Mouse (Mus musculus) heart, postnatal 25 days (tissue): ENCODE results near the gene Fam221b. TPM values are rescaled to one million over a fixed set of nuclear protein-coding genes. Genes with fewer than 3 reads are reported as not detected.
A peak's percentile ranks its signal among the peaks of the same experiment; 100 is the strongest.

Experiments
- DNase-seq: peaks from one replicate; pipeline ENCODE4 v3.0.0; 2022; ENCODE audit warnings: low spot score
- intact Hi-C: fragments of 180-260 bp; cut with DNase I; formaldehyde crosslinking; loops from one replicate; pipeline ENCODE4 v1.15.1; 2025
- total RNA-seq, 2 experiments: library from RNA; stranded (reverse); gene quantifications; 2 replicates each; pipeline ENCODE4 v1.2.3; 2021

Gene Fam221b
- total RNA-seq, 2 experiments from 2014 or later, result 0.20 to 0.26 TPM

DNA sequence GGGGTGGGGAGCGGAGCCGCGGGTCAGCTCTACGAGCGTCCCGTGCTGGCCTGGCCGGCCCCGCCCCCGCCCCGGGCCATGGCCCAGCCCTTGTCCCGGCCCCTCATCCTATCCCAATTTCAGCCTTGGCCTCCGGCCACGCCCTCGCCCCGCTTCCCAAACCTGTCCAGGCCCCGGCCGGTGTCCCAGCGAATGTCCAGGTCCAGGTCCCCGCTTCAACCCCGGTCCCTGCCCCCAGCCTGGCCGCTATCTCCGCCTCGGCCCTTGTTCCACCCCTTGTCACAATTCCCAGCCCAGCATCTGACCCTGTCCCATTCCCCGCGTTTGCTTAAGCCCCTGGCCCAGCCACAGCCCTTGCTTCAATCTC, 466 bp upstream of the Fam221b start:
- DNase-seq, result no peak
- intact Hi-C loops, result no loop called here

DNA sequence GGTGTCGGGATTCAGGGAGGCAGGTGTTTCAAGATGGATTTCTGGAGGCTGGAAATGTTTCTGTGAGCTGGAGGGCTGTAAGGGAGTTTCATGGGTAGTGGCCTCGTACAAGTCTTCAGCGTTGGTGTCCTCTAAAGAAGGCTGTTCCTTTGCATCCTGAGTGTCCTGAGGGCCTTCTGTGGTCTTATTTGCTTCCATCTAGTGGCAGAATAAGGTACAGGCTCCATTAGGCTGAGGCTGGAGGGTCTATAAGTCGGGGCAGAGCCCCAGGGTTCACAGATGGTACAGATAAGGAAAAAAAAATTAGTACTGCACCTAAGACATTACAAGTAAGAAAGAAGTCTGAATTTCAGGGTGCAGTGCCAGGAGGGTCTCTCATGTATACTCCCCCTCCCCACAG, 2.5 kb downstream of the Fam221b start:
- intact Hi-C loops, result loop anchor here (2.0 kb wide), 1 partner anchor 36 kb away; the partner anchor contains the start of gene Npr2
- no peak for DNase-seq

DNA sequence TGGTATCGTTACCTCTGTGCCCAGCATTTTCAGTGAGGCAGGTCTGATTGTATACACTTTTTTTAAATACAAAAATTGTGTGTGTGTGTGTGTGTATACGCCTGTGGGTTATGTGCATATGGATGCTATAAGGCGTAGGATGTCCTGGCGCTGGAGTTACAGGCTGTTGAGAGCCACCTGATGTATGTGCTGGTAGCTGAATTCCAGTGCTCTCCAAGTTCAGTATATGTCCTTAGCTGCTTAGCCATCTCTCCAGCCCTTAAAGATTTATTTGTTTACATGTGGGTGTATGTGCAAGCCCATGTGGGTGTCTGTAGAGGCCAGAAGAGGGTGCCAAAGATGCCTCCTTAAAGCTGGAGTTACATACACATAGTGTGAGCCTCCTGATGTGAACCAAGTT, 11.8 kb downstream of the Fam221b start:
- intact Hi-C loops, result no loop called here
- DNase-seq, result no peak

DNA sequence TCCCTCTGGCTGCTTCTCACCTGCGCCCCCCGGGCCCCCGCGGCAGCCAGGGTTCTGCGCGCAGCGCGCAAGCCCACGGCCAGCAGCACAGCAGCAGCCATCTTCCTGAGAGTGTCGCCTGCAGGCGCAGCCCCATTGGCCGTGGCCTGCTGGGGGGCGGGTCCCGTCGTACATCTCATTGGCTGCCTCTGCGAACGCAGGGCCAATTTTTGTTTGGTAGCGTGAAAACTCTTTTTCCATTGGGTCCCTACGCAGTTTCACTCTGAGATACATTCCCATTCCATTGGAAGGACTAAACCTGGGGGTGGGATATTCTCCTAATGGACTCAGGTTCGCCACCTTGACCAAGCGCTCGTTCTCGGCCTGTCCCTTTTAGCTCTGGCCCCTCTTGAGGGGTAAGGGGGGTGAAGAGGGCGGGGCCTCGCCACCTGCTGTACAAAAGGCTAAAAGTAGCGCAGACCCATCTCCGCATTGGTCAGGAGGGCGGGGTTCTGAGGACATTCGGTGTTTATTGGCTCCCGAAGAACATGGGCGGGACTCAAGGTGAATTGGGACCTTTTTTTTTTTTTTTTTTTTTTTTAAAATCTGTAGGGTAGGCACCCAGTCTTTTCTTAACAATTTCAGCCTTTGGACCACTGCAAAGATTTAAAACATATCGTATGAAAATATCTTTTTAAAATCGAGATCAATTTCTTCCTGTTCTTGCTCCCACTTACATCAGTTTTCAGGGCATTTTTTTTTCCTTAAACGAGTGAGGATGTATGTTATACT, 12.4 kb downstream of the Fam221b start, which contains the start of gene Hint2:
Gene Hint2 (minus strand): TSS at position 128 of the 771 bp plus-strand sequence.
- intact Hi-C loops, result no loop called here

DNA sequence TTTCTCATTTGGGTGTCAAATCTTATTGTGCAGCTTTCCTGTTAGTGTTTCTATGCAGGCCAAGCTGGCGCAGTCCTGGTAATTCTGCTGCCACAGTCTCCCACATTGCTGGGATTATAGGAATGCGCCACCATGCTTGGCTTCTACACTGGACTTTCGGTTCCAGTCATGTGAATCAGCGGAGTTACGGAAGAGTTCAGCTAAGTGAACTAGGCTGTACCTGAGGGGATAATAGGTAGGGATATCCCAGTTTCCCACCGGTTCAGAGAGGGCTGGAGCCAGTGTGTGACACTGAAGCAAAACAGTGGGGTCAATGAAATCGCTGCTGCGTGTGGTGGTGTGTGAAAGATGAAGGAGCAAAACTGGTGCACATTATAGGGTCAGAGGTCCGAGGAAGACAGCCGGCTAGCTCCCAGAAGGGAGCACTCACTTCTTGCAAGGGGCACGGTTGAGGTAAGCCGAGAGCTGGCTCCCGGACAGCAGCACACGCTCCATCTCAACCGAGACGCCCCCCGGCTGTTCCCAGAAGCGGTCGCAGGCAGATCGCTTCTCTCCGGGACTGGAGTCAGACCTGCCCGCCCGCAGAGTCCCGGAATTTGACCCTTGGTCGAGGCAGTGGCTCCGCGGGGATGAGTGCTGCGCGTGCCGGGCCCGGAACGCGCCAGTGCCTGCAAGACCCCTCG, 13.1 kb downstream of the Fam221b start:
- DNase-seq, result no peak
- intact Hi-C loops, result loop anchor here (2.0 kb wide), 1 partner anchor 23 kb away; no protein-coding TSS in a partner anchor

More for the DNA sequence above, 12.4 kb downstream of the Fam221b start, which contains the start of gene Hint2:
- DNase-seq, result peak; percentile 92

DNA sequence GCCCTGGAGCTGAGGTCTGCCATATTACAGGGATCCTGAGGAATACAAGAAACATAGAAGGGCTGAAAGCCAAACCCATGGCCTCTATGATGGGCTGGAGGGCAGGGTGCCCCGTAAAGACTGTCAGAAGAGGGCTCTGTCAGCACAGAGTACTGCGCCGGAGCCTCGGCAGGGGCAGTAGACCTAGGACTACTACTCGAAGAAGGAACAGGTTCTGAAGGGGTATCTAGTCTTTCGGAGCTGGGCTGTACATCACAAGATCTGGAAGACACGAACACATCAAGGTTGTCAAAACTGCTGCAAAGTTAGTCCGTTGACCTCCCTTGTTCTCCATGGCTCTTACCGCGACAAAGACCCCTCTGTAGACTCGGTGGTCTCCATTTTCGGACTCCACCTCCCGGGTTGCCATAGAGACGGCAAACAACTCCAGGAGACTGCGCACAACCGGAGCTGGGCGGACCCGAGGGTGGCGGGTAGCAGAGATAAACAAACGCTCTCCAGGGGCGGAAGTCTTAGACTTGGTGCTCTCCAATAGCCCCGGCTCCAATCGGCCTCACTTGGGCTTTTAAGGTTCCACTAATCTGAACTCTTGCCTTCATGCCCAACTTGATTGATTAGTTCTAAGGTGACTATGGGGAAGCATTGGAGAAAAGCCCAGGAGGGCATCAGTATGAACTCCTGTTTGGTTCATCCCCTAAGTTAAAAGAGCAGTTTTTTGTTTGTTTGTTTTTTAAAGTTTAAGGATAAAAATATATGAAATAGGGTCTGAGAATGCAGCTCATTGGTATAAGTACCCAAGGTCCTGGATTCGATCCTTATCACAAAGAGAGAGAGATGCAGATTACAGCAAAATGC, 15.6 kb downstream of the Fam221b start, which contains the start of gene Spag8:
Gene Spag8 (minus strand): TSS at position 434 of the 855 bp plus-strand sequence.
- intact Hi-C loops, result loop anchor here (2.0 kb wide), 1 partner anchor 21 kb away; no protein-coding TSS in a partner anchor
- DNase-seq, result no peak

DNA sequence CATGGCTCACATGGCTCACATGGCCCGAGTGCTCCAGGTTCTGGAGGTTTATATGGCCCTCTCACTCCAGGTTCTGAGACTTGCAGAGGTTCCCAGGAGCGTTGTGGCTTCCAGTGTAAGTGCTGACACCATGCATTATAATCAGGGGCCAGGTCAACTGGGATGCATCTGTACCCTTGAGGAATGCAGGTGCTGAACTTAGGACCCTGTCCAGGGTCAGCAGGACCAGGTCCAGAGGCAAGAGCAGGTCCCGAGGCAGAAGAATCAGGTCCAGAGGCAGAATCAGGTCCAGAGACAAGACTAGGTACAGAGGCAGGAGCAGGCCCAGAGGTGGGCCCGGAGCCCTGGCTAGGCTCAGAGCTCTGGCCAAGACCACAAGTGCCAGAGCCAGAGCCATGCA, 16.2 kb downstream of the Fam221b start:
- intact Hi-C loops, result no loop called here
- no peak for DNase-seq

DNA sequence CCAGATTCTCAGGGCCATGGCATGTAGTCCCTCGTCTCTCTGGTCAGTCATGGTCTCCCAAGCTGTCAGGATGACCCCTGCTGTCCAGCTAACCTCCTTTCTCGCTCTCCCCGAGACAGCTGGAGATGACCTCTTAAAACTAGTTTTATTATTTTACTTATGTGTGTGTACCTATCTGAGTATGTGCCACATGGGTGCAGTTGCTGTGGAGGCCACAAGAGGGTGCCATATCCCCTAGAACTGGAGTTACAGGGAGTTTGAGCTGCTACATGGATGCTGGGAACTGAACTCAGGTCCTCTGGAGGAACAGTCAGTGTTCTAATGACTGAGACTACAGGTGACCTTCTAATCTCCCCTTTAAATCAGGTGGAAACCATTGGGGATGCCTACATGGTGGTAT, 19.2 kb downstream of the Fam221b start:
- intact Hi-C loops, result no loop called here
- DNase-seq, result no peak

DNA sequence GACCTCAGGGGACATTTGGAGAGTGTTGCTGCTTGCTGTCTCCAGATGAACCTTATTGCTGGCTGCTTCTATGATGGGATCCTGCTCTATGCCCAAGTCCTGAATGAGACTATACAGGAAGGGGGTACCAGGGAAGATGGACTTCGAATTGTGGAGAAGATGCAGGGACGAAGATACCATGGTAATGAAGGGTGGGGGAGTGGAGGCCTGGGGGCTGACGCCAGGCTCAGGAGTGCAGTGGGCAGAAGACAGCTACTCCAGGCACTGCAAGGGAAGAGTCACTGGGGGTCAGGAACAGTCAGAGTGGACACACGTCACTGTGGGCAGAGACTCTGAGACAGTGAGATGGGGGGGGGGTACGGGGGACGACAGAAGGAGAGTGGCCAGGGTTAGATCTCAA, 28.5 kb downstream of the Fam221b start:
- intact Hi-C loops, result no loop called here
- DNase-seq, result no peak

DNA sequence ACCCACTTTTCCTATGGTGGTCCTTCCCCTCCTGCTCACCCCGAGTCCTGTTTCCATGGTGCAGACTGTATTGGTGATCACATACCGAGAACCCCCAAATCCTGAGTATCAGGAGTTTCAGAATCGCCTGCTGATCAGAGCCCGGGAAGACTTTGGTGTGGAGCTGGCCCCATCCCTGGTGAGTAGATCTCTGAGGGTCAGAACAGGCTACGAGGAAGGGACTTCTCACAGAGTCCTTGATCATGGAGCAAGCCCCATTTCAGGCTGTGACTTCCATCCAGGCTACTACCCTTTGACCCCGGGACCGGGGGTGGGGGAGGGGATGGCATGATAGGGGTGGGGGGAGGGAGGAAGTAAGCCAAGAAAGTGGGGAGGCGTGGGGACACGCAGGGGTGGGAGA, 28.9 kb downstream of the Fam221b start:
- intact Hi-C loops, result no loop called here
- DNase-seq, result no peak

DNA sequence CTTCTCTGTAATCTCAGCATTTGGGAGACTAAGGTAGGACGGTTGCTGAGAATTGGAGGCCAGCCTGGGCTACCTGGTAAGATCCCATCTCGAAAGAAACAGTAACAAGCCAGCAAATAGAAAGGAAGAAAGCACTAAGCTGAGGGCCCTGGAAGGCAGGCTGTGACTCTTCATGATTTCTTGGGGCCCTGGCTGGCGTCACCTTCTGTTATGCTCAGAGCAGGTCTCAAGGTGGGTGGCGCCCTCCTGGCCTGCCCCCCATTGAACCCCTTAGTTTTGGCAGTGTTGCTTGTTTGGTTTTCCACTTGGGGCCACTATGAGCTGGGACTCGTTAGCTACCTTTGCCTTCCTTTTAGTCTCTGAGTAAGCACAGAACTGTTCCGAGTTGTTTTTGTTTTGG, 32.2 kb downstream of the Fam221b start:
- intact Hi-C loops, result no loop called here
- no peak for DNase-seq

DNA sequence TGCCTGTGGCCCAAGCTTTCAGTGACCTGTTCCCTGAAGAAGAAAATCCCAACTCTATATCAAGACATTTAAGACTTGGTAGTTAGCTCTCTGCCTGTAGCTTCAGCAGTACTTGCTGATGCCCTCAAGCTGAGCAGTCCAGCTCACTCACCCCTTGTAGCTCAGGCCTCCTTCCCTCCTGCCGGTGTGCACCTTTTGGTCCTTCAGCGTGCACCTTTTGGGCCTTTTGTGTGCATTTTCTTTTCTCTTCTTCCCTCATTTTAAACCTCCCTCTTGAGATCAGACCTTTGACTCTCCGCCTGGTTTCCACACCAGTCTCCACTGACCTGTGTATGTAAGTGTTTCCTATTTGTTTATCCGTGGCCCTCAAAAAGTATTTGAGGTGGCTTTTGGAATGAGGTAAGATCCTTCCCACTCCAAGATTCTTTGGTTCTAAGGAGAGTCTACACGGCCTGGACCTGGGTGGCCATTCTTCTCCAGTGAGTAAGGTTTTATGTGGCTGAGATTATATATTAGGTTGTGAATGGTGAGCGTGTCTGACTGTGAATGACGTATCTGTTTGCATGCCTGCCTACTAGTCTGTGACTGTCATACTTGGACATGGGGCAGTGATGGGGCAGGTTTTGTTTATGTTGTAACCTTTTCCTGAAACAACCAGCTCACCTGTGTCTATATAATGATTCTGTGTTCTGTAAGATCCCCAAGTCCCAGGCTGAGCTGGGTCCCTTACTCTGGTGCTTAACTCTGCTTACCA, 34.1 kb downstream of the Fam221b start:
- intact Hi-C loops, result loop anchor here (5.0 kb wide), 1 partner anchor 57 kb away; the partner anchor contains the start of genes Gba2 and Rgp1
- DNase-seq, result no peak

DNA sequence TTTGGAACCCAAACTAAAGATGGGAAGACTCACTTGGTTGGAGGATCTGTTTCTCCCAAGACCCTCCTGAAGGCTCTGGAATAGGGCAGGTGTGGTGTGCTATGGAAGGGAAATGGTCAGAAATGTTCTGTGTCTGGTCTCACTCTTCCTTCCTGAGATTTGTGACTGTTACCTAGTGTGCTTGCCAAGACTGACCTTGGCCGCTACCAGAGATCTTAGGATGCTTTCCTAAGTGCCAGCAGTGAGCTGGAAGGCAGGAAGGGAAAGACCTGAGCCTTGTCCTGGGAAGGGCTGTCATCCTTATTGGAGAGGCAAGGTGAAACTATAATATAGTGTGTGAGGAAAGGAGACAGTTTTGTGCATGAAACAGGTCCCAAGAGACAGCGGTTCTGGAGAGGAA, 35.2 kb downstream of the Fam221b start:
- intact Hi-C loops, result loop anchor here (2.0 to 5.0 kb wide), 2 partner anchors 21 to 56 kb away; partner anchors contain the start of genes Gba2 and Rgp1
- no peak for DNase-seq

DNA sequence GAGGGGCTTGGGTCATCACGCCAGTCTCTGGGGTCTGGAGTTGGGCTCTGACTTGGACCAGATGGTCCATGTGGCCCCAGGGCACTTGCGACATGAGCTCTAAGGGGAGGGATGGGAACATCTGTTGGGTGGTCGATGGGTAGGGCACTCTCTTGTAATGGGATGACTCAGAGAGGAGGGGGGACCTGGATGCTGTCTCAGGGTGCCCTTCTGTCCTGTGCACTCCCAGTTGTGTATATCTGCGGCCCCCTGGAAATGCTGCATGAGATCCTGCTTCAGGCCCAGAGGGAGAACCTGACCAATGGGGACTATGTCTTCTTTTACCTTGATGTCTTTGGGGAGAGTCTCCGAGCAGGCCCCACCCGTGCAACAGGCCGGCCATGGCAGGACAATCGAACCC, 35.6 kb downstream of the Fam221b start:
- DNase-seq, result no peak
- intact Hi-C loops, result loop anchor here (2.0 to 5.0 kb wide), 2 partner anchors 22 to 56 kb away; partner anchors contain the start of genes Gba2 and Rgp1

DNA sequence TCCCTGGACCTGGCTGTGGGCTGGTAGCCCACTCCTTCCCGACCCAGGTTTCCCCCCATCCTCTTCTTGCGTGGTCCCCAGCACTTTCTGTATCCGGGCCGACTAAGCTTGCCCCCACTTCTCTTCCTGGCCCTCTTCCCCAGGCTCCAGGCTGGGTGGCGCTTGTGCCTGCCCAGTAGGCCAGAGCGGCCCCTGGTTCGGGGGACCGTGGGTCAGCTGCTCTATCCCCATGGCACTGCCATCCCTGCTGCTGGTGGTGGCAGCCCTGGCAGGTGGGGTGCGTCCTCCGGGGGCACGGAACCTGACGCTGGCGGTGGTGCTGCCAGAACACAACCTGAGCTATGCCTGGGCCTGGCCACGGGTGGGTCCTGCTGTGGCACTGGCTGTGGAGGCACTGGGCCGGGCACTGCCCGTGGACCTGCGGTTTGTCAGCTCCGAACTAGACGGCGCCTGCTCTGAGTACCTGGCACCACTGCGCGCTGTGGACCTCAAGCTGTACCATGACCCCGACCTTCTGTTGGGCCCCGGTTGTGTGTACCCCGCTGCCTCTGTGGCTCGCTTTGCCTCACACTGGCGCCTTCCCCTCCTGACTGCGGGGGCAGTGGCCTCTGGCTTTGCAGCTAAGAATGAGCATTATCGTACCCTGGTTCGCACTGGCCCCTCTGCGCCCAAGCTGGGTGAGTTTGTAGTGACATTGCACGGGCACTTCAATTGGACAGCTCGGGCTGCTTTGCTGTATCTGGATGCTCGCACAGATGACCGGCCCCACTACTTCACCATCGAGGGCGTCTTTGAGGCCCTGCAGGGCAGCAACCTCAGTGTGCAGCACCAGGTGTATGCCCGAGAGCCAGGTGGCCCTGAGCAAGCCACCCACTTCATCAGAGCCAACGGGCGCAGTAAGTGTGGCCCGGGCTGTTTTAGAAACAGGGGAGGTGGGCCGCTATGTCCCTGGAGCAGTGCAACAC, 36.7 kb downstream of the Fam221b start:
- no peak for DNase-seq
- intact Hi-C loops, result loop anchor here (2.0 to 5.0 kb wide), 3 partner anchors 23 to 55 kb away; partner anchors contain the start of genes Gba2 and Rgp1

DNA sequence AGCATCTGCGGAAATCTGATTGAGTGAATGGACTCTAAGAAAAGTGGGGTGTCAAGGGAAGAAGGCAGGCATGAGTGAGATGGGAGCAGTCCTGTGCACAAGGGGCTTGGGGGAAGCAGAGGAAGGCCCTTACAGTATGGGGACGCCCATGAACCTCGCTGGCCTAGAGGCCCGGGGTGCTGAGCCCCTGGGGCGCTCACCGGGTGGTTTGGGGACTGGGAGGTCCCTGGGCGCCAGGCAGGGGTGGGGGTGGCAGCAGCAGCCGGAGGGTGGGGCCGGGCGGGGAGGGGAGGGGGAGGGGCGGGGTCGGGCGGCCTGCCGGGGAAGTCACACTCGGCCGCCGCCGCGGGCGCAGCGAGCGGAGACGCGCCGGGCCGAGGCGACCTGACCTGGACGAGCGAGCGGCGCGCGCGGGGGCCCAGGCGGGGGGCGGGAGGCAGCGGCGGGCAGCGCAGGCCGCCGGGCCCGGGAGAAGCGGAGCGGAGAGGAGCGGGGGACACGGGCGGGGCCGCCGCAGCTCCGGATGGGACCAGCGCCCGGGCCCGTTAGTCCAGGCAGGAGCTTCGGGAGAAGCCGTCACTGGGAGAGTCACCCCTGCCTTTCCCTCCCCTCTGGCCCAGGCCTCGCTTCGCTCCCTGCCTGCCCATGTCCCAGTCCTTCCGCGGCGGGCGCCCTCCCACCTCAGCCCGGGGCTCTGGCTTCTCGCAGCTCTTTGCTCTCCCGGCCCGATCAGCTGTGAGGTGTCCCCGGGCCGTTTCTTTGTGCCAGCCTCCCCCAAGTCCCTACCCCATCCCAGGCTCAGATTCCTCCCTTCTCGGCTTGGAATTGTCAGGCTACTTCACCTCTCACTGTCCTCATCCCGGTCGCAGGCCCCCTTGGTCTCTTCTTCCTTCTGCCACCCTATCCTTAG, 37.6 kb downstream of the Fam221b start, which contains the start of gene Npr2:
Gene Npr2 (plus strand): TSS at position 890 of the 910 bp plus-strand sequence.
- intact Hi-C loops, result loop anchor here (2.0 to 5.0 kb wide), 2 partner anchors 36 to 54 kb away; partner anchors contain the start of genes Gba2 and Rgp1
- peak; percentile 40 for DNase-seq

DNA sequence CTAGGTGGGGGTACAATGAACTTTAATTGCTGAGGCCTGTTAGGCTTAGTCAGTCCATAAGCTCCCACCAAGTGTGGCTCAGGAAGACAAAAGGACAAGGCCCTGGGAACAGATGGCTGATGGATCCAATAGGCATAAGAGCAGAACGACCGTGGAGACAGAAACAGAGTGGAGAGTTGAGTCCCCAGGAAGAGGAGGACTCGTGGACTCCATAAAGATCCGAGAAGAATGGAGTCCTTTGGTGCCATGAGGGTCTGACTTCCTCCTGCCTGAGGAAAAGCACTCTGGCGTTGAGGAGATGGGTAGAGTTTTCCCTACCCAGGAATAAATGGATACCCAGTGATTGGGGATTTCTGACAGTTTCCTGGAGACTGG, 38.3 kb downstream of the Fam221b start:
- no peak for DNase-seq
- intact Hi-C loops, result loop anchor here (1.0 to 5.0 kb wide), 3 partner anchors 36 to 81 kb away; partner anchors contain the start of genes Gba2 and Rgp1
